9 mouse cellular contexts compared by ENCODE assay signal in the genomic region with DNA sequence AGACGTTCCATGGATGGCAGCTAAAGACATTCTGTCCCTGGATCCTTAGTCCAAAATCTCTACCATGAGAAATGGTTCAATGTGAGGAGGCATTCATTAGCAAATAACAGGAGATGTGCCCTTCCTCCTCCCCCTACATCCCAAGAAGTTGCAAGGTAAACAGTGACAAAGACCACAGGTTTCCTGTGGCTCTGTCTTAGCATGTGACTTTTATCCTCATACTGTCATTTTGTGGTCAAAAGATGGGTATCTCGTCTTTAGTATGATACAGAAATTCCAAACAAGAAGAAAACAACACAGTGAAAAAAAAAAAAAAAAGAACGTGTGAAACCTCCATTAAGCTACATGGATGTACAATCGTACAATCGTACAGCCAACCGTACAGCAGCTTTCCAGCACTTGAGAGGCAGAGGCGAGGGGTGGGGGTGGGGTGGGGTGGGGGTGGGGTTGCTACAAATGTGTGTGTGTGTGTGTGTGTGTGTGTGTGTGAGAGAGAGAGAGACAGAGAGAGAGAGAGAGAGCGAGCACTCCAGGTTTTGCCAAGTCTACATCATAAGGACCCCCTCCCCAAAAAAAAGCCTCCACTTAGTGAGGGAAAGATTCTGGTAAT. TPM values are rescaled to one million over a fixed set of nuclear protein-coding genes. Genes with fewer than 3 reads are reported as not detected.
A peak's percentile ranks its signal among the peaks of the same experiment; 100 is the strongest.
DNase-seq lines count a peak whose midpoint lies in the region; ATAC-seq lines count a peak whose summit lies in the region.
"Had no signal": no experiment of that assay in that cellular context is flagged by ENCODE, and none has a peak within 500 bp of the region (broad histone marks: within the 10 kb centered on the region; RNA-seq: fewer than 3 reads in every experiment).

No protein-coding gene starts in this region.

- no peak overlapping the region for H3K9ac ChIP-seq in lung, embryonic 15.5 days
- H3K9ac ChIP-seq in hindbrain, embryonic 13.5 days: no peak overlapping the region
- H3K9ac ChIP-seq in neural tube, embryonic 14.5 days (replicated peaks; ENCODE audit: low read depth, low read length): no peak overlapping the region

- H3K4me1 ChIP-seq in heart, embryonic 10.5 days: peaks cover 18% of the 10 kb centered on the region
- no peaks in the 10 kb centered on the region for H3K4me1 ChIP-seq in lung, embryonic 15.5 days
- H3K4me1 ChIP-seq in hindbrain, embryonic 13.5 days (replicated peaks): peaks cover 11% of the 10 kb centered on the region
- H3K4me1 ChIP-seq in neural tube, embryonic 14.5 days (ENCODE audit: control insufficient read depth, insufficient read depth, low read length): no peaks in the 10 kb centered on the region

- peak overlapping the region; percentile 36; the same call in 1 of the 2 replicates for H3K4me3 ChIP-seq in heart, embryonic 10.5 days
- H3K4me3 ChIP-seq in lung, embryonic 15.5 days: no peak overlapping the region
- peak overlapping the region; percentile 15 for H3K4me3 ChIP-seq in hindbrain, embryonic 13.5 days
- no peak overlapping the region for H3K4me3 ChIP-seq in neural tube, embryonic 14.5 days (ENCODE audit: low read depth, low read length)

- no peak for DNase-seq in heart, embryonic 10.5 days (ENCODE audit: low spot score)
- DNase-seq in heart, adult 9 months (ENCODE audit: low spot score in 2 of 2): no peak
- DNase-seq in lung, postnatal 25 days (ENCODE audit: low spot score): no peak
- no peak for DNase-seq in cerebellum, adult 11 months
- no peak for DNase-seq in kidney, postnatal 4 days
- DNase-seq: adrenal gland, adult 2 months had no signal

- no peaks in the 10 kb centered on the region for H3K36me3 ChIP-seq in heart, embryonic 10.5 days
- H3K36me3 ChIP-seq in lung, embryonic 15.5 days: no peaks in the 10 kb centered on the region
- no peaks in the 10 kb centered on the region for H3K36me3 ChIP-seq in hindbrain, embryonic 13.5 days
- no peaks in the 10 kb centered on the region for H3K36me3 ChIP-seq in neural tube, embryonic 14.5 days (ENCODE audit: control insufficient read depth, insufficient read depth, low read length)

- H3K27me3 ChIP-seq in heart, embryonic 10.5 days (ENCODE audit: insufficient read depth, poor library complexity, severe bottlenecking): no peaks in the 10 kb centered on the region
- H3K27me3 ChIP-seq in lung, embryonic 15.5 days: no peaks in the 10 kb centered on the region
- H3K27me3 ChIP-seq in hindbrain, embryonic 13.5 days: no peaks in the 10 kb centered on the region
- H3K27me3 ChIP-seq in neural tube, embryonic 14.5 days (ENCODE audit: control insufficient read depth, insufficient read depth, low read length): no peaks in the 10 kb centered on the region

- no peaks in the 10 kb centered on the region for H3K9me3 ChIP-seq in heart, embryonic 10.5 days
- H3K9me3 ChIP-seq in lung, embryonic 15.5 days: no peaks in the 10 kb centered on the region
- no peaks in the 10 kb centered on the region for H3K9me3 ChIP-seq in hindbrain, embryonic 13.5 days
- no peaks in the 10 kb centered on the region for H3K9me3 ChIP-seq in neural tube, embryonic 14.5 days (ENCODE audit: control insufficient read depth, low read length)

- WGBS in heart, embryonic 10.5 days: 56% methylated on average over 8 of the region's 8 CpGs
- 41% methylated on average over 8 of the region's 8 CpGs for WGBS in lung, embryonic 15.5 days
- WGBS in hindbrain, embryonic 13.5 days: 36% methylated on average over 8 of the region's 8 CpGs
- 62% methylated on average over 8 of the region's 8 CpGs for WGBS in neural tube, embryonic 14.5 days

- peak overlapping the region; percentile 23; the same call in 1 of the 2 replicates for H3K4me2 ChIP-seq in lung, embryonic 15.5 days
- peak overlapping the region; percentile 42 for H3K4me2 ChIP-seq in hindbrain, embryonic 13.5 days
- peak overlapping the region; percentile 29; the same call in 1 of the 2 replicates for H3K4me2 ChIP-seq in neural tube, embryonic 14.5 days (ENCODE audit: low read depth, low read length)

- H3K27ac ChIP-seq in heart, embryonic 10.5 days: 0 out of 2 replicates have a peak overlapping the region, but pooled peaks have one; percentile 29
- no peak overlapping the region for H3K27ac ChIP-seq in lung, embryonic 15.5 days
- no peak overlapping the region for H3K27ac ChIP-seq in hindbrain, embryonic 13.5 days
- no peak overlapping the region for H3K27ac ChIP-seq in neural tube, embryonic 14.5 days (ENCODE audit: low read depth, low read length)

- ATAC-seq in lung, embryonic 15.5 days (ENCODE audit: borderline replicate concordance, extremely low read depth, low FRiP score, low TSS enrichment): no peak
- no peak for ATAC-seq in hindbrain, embryonic 13.5 days (ENCODE audit: low FRiP score)
- ATAC-seq in neural tube, embryonic 14.5 days (ENCODE audit: low read depth): no peak

RNA-seq across cellular contexts. Expression of gene Tlk1, which starts 26.8 kb away (rescaled TPM):
- 26.4 and 28.3 TPM in 2 replicates for polyA plus RNA-seq in heart, embryonic 10.5 days (2016; fragmentation: Nextera tagmentation; extraction: Ambion mirVana)
- 29.5 and 33.2 TPM in 2 replicates for polyA plus RNA-seq in lung, embryonic 15.5 days (2015; fragmentation: Nextera tagmentation; extraction: Ambion mirVana)
- 22.2 and 23.8 TPM in 2 replicates for polyA plus RNA-seq in hindbrain, embryonic 13.5 days (2015; fragmentation: Nextera tagmentation; extraction: Ambion mirVana)
- polyA plus RNA-seq in neural tube, embryonic 14.5 days (2014; fragmentation: Nextera tagmentation; extraction: Ambion mirVana): 27.6 and 28.2 TPM in 2 replicates

Comparison
In these comparisons a context has a peak if more than half of its experiments do, and no peak if none do; other contexts are left out.
1. H3K4me3 ChIP-seq: peak in heart, embryonic 10.5 days (single experiment) and hindbrain, embryonic 13.5 days (single experiment); none in lung, embryonic 15.5 days (single experiment) and neural tube, embryonic 14.5 days (single experiment).
2. Peak in every context shown above with its lines, with median percentiles within 50 percentile points of each other: H3K4me2 ChIP-seq.